Mouse (Mus musculus): ENCODE measurements around the gene Pak1.

Gene Pak1

DNA sequence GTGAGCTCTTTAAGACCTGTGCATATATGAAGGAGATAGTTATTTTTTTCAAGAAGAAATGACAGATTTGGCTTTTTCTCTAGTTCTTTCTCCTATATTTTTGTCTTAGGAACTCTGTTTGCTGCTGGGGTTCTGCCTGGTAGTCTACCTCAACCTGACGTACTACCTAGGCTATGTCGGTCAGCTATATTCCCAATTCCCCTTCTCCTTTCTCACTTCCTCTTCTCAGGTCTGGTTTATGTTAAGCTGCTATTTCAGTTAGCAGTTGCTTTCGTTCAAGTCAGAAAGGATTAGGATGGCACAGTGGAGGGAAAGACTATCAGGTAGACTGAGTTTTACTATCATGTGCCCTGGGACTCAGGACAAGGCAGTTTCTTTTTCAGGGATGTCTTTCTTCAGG lies 75.2 kb downstream of the Pak1 start:
- DNase-seq, result no peak

DNA sequence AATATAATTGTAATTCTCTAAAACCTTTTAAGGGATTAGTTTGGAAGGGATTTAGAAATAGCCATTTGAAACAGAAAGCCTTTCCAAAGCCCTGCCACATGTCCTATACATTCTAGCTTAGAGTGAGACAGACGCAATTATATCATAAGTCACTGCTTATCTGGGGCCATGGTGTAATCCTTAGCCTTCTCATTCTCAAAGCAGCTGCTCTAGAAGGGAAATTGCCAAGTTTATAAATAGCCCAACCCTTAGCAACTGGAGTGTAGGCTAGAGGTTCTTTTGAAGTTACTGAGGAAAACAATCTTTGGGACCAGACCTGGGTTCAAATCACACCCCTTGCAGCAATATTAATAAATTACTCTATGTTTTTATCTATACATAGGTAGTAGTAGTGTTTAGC lies 76.2 kb downstream of the Pak1 start:
- DNase-seq, result no peak

- peak; percentile 75 to 81 for DNase-seq
Observed at GRCm38 (mm10) chr7:97867866-97868265, 79.5 kb downstream of the Pak1 start.

DNA sequence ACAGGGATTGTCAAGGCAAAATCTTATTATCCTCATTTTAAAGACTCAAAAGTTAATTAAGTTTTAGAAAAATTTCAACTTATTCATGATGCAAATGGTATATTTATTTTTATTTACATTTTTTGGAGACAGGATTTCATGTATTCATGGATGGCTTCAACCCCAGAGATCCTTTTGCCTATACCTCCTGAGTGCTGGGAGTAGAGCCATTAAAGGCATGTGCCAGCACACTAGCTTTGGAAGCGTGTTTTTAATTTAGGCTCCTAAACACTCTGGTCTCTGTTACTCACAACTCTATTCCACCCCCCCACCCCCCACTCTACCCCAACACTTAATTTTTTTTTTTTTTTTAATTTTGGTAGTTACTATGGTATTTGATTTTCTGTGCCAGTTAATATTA lies 80.4 kb downstream of the Pak1 start:
- peak in 1 of 2 experiments; percentile 40 for DNase-seq

- DNase-seq, result peak; percentile 46 to 56
Observed at GRCm38 (mm10) chr7:97872396-97872795, 84.1 kb downstream of the Pak1 start.

- peak; percentile 50 to 55 for DNase-seq
Observed at GRCm38 (mm10) chr7:97873317-97873716, 85.0 kb downstream of the Pak1 start.

- no peak for DNase-seq
Observed at GRCm38 (mm10) chr7:97877846-97878538, 89.7 kb downstream of the Pak1 start.

GRCm38 (mm10) chr7:97911646-97912045 lies 123.3 kb downstream of the Pak1 start:
- peak in 1 of 2 experiments; percentile 7 for DNase-seq

DNA sequence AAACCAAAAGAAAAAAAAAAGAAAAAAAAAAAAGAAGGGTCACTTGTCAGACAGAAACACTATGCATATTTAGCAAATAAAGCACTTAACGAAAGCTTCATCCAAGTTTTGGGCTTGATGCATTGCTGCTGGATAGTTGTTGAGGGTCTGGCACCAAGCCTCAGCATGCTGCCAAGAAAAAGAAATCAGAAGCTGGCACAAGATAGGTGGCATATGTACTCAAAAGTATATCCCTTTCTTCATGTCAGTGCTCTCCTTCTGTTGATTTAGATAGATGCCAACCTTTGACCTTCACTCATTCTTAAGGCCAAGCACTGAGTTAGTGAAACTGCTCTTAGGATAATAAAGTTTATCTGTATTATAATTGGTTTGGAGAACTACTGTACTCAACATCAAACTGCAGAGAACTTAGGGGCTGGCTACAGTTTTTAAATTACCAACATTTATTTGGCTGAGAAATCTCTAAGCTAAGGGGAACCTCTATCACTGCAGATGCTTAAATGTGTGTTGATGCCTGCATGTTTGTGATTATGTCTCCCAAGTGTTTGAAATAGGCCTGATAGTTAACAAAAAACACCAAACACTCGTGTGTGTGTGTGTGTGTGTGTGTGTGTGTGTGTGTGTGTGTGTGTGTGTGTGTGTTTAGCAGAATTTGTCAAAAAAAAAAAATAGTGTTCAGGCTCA lies 126.6 kb downstream of the Pak1 start:
- DNase-seq, result peak; percentile 63 to 76

DNA sequence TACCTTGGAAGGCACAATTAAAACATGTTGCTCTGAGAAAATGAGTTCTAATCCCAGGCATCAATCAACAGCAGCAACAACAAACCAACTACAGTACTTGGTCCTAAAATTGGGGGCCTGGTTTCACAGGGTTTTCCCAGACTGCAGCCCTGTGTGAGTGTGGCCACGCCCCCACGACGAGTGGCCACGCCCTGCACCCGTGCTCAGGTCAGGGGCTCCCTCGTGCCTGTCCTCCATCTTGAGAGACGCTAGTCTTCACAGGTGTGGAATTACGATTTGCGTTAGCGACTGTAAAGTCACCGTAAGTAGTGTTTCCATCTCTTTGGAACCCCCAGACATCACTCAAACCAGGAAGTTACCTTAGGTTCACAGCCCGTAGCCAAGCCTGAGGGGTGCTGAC lies 131.4 kb downstream of the Pak1 start, which contains the start of gene Gdpd4:
TSS of gene Gdpd4 (plus strand) at position 214 of the 400 bp plus-strand sequence.
- no peak for DNase-seq

GRCm38 (mm10) chr7:97925819-97926218 lies 137.5 kb downstream of the Pak1 start:
- no peak for DNase-seq

DNA sequence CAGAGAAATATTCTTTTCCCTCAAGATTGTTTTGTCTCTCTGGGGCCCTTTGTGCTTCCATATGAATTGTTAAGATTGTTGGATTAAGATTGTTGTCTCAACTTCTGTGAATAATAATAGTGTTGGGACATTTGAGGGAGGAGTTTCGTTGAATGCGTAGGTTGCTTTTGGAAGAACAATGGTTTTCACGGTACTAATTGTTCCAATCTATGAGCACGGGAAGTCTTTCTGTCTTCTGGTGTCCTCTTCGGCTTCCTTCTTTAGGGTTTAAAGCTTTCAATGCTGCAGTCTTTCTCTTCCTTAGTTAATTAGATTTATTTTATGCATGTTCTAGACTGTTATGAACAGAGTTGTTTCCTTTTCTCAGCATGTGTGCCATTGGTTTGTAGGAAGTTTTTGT lies 138.6 kb downstream of the Pak1 start:
- DNase-seq, result no peak

DNA sequence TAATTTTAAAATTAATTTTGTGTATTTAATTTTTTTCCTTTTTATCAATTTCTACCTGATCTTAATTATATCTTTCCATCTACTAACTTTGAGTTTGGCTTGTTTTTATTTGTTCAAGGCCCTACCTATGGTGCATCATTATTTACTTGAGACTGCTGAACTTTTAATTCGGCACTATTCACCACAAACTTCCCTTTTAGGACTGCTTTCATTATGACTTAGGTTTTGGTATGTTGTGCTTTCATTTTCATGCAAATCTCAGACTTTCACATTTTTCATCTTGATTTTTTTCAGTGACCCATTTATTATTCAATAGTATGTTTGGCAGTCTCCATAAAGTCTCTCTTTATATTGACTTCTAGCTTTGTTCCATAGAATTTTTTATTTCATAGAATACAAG lies 156.1 kb downstream of the Pak1 start:
- no peak for DNase-seq
